In the genomic region with DNA sequence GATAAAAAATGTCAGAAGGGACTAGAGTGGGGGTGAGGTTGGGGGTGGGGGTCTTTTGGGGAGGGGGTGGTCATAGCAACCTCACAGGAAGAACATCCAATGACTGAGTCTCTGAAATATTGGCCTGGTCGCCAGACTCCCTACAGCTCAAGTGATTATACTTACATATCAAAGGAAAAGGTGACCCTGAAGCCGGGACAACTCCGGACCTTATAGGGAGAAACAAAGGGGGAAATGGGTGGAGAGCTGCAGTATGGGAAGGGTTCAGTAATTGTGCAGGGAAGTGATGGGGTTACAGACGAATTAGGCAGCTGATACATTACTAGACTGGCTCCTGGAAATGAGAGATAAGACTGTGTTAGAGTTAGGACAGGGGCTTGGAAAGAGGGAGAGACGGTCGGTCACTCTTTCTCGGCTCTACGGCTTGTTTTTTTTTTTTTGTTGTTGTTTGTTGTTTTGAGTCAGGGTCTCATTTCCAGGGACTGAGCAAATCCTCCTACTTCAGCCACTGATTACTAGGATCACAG, we compare ENCODE assay signal across 19 mouse cellular contexts.
DNase-seq lines count a peak whose midpoint lies in the region; ATAC-seq lines count a peak whose summit lies in the region.
"Had no signal": no experiment of that assay in that cellular context is flagged by ENCODE, and none has a peak within 500 bp of the region (broad histone marks: within the 10 kb centered on the region; RNA-seq: fewer than 3 reads in every experiment).

No protein-coding gene starts in this region.

- peaks cover 21% of the 10 kb centered on the region for H3K4me1 ChIP-seq in lung, embryonic 16.5 days (replicated peaks; ENCODE audit: control insufficient read depth, insufficient read depth, low read length)
- peaks cover 84% of the 10 kb centered on the region for H3K4me1 ChIP-seq in liver, embryonic 12.5 days

- no peaks in the 10 kb centered on the region for H3K36me3 ChIP-seq in lung, embryonic 16.5 days (ENCODE audit: control insufficient read depth, insufficient read depth, low read length)
- H3K36me3 ChIP-seq in liver, embryonic 12.5 days: no peaks in the 10 kb centered on the region
- H3K36me3 ChIP-seq: midbrain, embryonic 12.5 days had no signal

- no peak overlapping the region for H3K4me2 ChIP-seq in lung, embryonic 16.5 days (ENCODE audit: low read depth, low read length)
- peak overlapping the region; percentile 59 for H3K4me2 ChIP-seq in liver, embryonic 12.5 days
- H3K4me2 ChIP-seq: forebrain, embryonic 13.5 days; hindbrain, embryonic 14.5 days; midbrain, embryonic 12.5 days had no signal

- H3K4me3 ChIP-seq in lung, embryonic 16.5 days (ENCODE audit: low read length): no peak overlapping the region
- no peak overlapping the region for H3K4me3 ChIP-seq in liver, embryonic 12.5 days
- H3K4me3 ChIP-seq: forebrain, embryonic 13.5 days; gastrocnemius, adult 2 months; midbrain, embryonic 12.5 days had no signal

- H3K27me3 ChIP-seq in lung, embryonic 16.5 days (ENCODE audit: control insufficient read depth, insufficient read depth, low read depth, low read length): no peaks in the 10 kb centered on the region
- H3K27me3 ChIP-seq in liver, embryonic 12.5 days (replicated peaks): 0 out of 2 replicates have a peak, but pooled peaks cover 5% of the 10 kb centered on the region
- H3K27me3 ChIP-seq: forebrain, embryonic 13.5 days; midbrain, embryonic 12.5 days; Patski had no signal

- no peak overlapping the region for H3K9ac ChIP-seq in lung, embryonic 16.5 days (ENCODE audit: low read length)
- H3K9ac ChIP-seq in liver, embryonic 12.5 days: peak overlapping the region; percentile 59
- H3K9ac ChIP-seq: forebrain, embryonic 13.5 days; hindbrain, embryonic 14.5 days; midbrain, embryonic 12.5 days had no signal

- peak overlapping the region; percentile 2 for H3K27ac ChIP-seq in lung, embryonic 16.5 days (ENCODE audit: low read length)
- H3K27ac ChIP-seq in liver, embryonic 12.5 days: peak overlapping the region; percentile 96
- H3K27ac ChIP-seq: forebrain, embryonic 13.5 days; gastrocnemius, adult 2 months; hindbrain, embryonic 14.5 days; midbrain, embryonic 12.5 days had no signal

- no peak for DNase-seq in lung, adult 18-20 months
- peak; percentile 79 for DNase-seq in ZHBTc4 (ENCODE audit: low read depth, low spot score)
- DNase-seq in spleen, adult 18-20 months: no peak
- no peak for DNase-seq in right cerebral cortex, postnatal 25 days
- DNase-seq: adrenal gland, adult 2 months; cerebellum, adult 2 months; gastrocnemius, adult 2 months; heart, adult 18-20 months; heart, postnatal 10 days; left cerebral cortex, postnatal 4 days; thymus, adult 18-20 months had no signal

- no peak for ATAC-seq in lung, embryonic 16.5 days (ENCODE audit: low read depth)
- ATAC-seq in liver, embryonic 12.5 days: peak; percentile 71
- no peak for ATAC-seq in megakaryocyte, adult 5-6 weeks (ENCODE audit: poor library complexity, severe bottlenecking)
- ATAC-seq: forebrain, embryonic 13.5 days; intestine, embryonic 16.5 days; Patski had no signal

- 43% methylated on average over 8 of the region's 8 CpGs for WGBS in lung, embryonic 16.5 days
- 33% methylated on average over 8 of the region's 8 CpGs for WGBS in liver, embryonic 12.5 days (ENCODE audit: insufficient replicate concordance)

- no peaks in the 10 kb centered on the region for H3K9me3 ChIP-seq in lung, embryonic 16.5 days (ENCODE audit: control insufficient read depth, low read length)
- no peaks in the 10 kb centered on the region for H3K9me3 ChIP-seq in liver, embryonic 12.5 days (replicated peaks)
- H3K9me3 ChIP-seq: forebrain, embryonic 13.5 days; midbrain, embryonic 12.5 days had no signal
